Mouse (Mus musculus): ENCODE data around the gene Olfr605.
"Not testable (repeated sequence)": the region's sequence is repeated elsewhere in the genome, so short reads cannot be mapped to it uniquely, and the experiment has no call there.

The Olfr605 gene

DNA sequence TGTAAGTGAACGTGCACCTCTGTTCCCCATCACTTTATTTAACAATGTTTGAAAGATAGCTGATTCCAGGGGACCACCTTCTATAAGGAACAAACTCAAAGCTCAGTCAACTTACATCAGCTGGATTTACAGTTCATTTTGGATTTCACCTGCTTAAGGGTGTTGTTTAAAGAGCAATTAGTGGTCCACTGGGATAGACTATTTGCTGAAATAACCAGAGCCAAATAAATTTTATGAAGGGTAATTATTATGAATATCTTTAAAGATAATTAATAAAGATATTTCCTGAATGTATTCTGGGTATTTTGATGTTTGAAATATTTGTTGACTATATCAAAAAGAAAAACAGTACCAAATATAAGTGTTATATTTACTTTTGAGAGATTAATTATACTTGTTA, at the start of gene Olfr605:
Olfr605 (minus strand) TSS at position 101 of the 400 bp plus-strand sequence.
- no peak for DNase-seq

DNA sequence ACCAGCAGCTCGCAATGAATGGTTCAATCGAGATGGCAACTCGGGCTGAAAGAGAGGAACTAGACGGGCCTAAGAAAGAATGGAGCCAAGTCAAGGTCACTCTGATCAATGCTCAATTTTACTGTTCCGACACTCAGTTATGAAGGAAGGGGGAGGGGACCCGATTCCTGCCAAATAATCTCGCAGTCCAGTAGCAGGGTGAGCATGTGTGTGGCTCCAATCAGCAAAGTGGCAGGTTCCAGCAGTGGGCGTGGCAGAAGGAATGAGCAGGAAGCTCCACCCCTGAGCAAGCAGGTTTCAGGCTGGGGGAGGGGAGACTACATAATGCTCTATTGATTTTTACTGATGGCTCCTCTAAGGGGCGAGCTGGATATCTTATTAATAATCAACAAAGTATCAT, 31.9 kb upstream of the Olfr605 start:
- not testable (repeated sequence) for DNase-seq

DNA sequence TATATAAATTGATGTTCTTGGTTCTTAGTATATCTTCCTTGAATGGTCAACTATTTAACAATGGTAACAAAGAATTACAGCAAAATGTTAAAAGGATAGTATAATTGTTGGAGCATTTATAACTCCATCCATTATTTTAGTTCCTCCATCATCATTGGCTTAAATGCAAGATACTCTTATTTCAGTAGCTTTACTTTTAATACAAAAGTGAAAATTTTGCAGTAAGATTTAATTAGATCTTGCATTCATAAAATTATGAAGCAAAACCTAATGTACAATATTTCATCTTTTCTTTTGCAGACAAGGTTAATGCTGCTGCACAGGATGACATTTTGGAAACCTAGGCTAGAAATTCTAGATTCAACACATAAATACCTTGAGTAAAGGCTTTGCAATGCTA, 24.3 kb upstream of the Olfr605 start, which contains the start of gene Olfr608:
Olfr608 (plus strand) TSS at position 301 of the 400 bp plus-strand sequence.
- no peak for DNase-seq

DNA sequence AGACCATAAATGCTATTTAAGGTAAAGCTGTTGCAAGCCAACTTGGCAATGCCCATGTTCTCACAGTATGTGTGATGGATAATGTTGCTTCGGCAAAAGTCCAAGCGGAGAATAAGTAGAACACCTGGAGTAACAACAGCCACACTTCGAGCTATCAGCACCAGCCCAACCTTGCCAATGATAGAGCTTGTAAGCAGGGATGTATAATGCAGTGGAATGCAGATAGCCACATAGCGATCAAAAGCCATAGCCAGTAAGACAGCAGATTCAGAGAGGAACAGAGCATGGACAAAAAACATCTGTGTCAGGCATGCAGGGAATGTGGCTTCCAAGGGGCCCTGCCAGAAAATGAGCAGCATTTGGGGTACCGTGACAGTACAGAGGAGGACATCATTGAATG, 15.4 kb upstream of the Olfr605 start:
- DNase-seq, result no peak

DNA sequence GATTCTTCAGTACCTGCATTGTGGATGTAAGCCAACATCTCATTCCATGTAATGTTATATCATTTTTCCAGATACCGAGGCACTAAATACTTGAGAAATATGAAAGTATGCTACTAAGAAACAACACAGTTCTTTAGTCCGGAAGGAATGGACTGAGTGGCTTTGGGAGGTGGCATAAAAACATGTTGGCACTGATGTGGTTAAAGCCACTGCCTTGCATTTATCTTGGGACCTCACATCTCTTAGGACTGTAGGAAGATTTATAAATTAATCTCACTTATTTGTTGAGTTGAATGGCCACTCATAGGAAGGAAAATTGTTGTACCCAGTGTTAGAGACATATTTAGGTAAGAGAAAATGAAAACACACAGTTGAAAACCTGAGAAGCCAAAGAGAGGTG, 3.5 kb upstream of the Olfr605 start, which contains the start of gene Olfr606:
Olfr606 (plus strand) TSS at position 301 of the 400 bp plus-strand sequence.
- DNase-seq, result no peak

DNA sequence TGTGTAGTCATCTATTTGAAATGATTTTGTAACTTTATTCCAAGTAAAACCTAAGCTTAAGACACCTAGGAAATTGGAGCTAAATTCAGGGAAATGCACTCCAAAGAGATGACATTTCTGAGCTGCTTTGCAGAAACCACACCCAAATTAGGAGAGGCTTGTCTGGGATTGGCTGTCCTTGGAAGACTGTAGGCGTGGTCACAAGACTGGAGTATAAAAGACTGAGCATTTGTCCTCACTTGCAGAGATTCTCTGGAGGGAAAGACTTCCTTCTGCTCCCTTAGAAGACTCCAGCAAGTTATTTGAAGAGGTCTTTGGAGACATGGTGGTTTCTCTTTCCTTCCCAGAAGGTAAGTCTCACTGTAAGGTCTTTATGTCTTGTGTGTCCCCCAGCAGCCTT, 30.5 kb downstream of the Olfr605 start, which contains the start of gene Usp17lc:
Usp17lc (plus strand) TSS at position 301 of the 400 bp plus-strand sequence.
- not testable (repeated sequence) for DNase-seq

DNA sequence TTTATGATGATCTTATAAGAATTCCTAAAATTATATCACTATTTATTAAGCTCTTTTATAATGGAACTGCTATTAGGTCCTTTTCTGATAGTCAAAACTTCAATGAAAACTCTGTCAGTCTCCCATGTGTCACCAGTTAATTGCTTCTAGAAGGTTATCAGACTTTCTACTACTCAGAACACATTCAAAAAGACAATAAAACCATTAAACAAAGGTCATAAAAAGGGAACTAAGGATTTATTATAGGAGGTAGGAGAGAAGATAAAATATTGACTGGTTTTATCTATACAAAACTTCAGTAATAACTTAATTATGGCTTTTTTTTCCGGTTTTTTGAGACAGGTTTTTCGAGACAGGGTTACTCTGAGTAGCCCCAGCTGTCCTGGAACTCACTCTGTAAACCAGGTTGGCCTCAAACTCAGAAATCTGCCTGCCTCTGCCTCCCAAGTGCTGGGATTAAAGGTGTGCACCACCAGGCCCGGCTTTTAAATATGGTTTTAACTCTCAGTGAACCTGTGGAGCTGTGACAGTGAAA, 38.7 kb downstream of the Olfr605 start:
- DNase-seq, result not testable (repeated sequence)

DNA sequence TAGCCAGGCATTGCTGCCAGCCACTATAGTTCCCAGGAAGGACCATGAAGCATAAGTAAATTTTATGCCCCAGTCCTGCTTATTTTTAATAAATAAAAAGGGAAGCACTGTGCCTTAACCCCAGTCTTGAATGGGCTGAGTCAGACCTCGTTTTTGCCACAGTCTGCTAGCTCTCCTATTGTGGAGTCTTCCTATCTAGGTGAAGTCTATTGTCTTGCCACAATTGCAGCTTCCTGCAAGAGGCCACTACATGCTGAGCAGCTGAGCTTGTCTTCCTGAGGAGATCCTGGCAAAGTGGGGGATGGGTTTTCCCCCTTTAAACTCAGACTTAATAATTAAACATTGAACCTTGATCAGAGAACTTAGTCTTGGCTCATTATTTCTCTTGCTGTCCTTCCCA, 46.3 kb downstream of the Olfr605 start:
- no peak for DNase-seq

DNA sequence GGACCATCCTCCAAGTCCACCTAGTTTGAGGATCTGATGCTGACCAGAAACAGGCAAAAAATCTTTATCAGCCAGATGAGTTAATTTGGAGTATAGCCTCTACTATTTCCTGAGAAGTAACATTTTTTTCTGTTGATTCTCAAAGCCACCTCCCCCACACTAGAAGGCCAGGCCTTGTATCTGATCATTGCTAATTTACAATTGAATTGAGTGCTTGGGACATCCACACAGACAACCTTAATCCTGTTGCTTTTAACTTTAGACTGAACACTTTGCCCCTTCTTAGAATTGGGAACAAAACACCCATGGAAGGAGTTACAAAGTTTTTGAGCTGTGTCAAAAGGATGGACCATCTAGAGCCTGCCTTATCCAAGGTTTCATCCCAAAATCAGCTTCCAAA, 47.5 kb downstream of the Olfr605 start:
- DNase-seq, result no peak
